Mouse (Mus musculus): Measurements from ENCODE around the gene Dlx5. TPM values are rescaled to one million over a fixed set of nuclear protein-coding genes. Genes with fewer than 3 reads are reported as not detected.

Dlx5 gene
- not detected in 2 replicates for polyA plus RNA-seq (2012; ENCODE audit: low replicate concordance)

GRCm38 (mm10) chr6:6881638-6882190 lies at the start of gene Dlx5:
Dlx5 (minus strand) TSS chr6:6882085.

DNA sequence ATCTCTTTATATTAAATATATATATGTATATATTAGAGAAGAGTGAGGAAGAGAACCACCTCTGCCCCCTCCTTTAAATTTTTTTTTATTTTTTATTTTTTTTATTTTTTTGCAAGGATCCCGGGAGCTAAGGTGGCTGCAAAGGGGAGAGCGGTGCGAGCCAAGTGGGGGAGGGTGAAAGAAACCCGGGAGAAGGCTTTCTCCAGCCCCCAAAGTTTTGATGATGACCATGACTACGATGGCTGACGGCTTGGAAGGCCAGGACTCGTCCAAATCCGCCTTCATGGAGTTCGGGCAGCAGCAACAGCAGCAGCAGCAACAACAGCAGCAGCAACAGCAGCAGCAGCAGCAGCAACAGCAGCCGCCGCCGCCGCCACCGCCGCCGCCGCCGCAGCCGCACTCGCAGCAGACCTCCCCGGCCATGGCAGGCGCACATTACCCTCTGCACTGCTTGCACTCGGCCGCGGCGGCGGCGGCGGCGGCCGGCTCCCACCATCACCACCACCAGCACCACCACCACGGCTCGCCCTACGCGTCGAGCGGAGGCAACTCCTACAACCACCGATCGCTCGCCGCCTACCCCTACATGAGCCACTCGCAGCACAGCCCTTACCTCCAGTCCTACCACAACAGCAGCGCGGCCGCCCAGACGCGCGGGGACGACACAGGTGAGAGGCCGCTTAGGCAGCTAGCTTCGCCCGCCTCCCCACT lies 18.6 kb downstream of the Dlx5 start, which contains the start of gene Dlx6:
Gene Dlx6, plus strand, starts transcription at position 175 of the 711 bp plus-strand sequence.

Other genes with a start within 250 kb of the Dlx5 start
- gene Dlx6, start 18.8 kb downstream of the Dlx5 start, polyA plus RNA-seq (2012; ENCODE audit: low replicate concordance): not detected in 2 replicates
- 0.13 and 1.5 TPM in 2 replicates for gene Sdhaf3, start 73.9 kb upstream of the Dlx5 start, polyA plus RNA-seq (2012; ENCODE audit: low replicate concordance)

Measured in hematopoietic multipotent progenitor cell, adult 10-12 weeks (in vitro differentiated cells).